Mouse (Mus musculus) liver, adult 2 months (tissue): ENCODE data around the gene Syngr1.

ENCODE experiments used
- CTCF ChIP-seq: fragments of 200-500 bp; IDR thresholded peaks from 2 replicates; pipeline ENCODE4 v1.5.1; 2011; ENCODE audit warnings: low read depth, low read length, control low read depth
- POLR2A ChIP-seq: fragments of 200-500 bp; IDR thresholded peaks from 2 replicates; pipeline ENCODE4 v1.6.1; 2011; ENCODE audit warnings: low read length, control low read depth; ENCODE audit not compliant: insufficient read depth; ENCODE audit errors: extremely low read depth

- TF ChIP-seq POLR2A = no peak
- no peak for TF ChIP-seq CTCF
Measured at GRCm38 (mm10) chr15:80112499-80112898, 21.4 kb downstream of the Syngr1 start.
